Mouse (Mus musculus): ENCODE results near the gene Usp34. TPM values are rescaled to one million over a fixed set of nuclear protein-coding genes. Genes with fewer than 3 reads are reported as not detected.

Gene Usp34
- polyA plus RNA-seq (2015; fragmentation: Nextera tagmentation; extraction: Ambion mirVana), result 15.6 and 16.6 TPM in 2 replicates

DNA sequence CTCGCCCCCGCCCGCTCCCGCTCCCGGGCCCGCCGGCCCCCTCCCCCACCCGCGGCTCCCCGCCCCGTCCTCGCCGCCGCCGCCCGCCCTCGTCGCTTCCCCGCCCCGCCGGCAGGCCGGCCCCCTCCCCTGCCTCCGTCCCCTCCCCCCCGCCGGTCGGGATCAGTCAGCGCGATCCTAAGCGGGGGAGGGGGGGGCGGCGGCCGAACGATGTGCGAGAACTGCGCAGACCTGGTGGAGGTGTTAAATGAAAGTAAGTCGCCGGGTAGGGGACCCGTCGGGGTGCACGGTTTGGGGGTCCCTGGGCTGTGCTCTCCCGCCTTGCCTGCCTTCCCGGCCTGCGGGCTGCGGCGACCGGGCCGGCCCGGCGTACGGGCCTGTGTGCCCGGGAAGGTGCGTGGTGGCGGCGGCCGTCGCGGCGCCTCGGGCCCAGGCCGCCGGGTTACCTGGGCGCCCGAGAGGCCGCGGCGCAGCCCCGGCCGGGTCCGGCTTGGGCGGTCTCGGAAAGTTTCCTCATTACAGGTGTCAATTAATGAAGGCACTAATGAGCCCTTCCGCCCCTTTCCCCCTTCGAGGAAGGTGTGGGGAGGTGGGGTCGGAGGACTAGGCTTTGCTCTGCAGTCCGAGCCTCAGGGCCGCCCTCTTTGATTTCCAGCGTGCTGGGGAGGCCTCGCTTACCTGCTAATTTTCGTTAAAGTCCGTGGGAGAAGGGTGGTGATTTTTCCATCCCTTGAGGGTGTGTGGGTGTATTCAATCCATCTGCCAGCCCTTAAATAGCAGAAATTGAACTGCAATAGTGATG, at the start of gene Usp34:
Gene Usp34, plus strand, starts transcription at position 132 of the 802 bp plus-strand sequence.

DNA sequence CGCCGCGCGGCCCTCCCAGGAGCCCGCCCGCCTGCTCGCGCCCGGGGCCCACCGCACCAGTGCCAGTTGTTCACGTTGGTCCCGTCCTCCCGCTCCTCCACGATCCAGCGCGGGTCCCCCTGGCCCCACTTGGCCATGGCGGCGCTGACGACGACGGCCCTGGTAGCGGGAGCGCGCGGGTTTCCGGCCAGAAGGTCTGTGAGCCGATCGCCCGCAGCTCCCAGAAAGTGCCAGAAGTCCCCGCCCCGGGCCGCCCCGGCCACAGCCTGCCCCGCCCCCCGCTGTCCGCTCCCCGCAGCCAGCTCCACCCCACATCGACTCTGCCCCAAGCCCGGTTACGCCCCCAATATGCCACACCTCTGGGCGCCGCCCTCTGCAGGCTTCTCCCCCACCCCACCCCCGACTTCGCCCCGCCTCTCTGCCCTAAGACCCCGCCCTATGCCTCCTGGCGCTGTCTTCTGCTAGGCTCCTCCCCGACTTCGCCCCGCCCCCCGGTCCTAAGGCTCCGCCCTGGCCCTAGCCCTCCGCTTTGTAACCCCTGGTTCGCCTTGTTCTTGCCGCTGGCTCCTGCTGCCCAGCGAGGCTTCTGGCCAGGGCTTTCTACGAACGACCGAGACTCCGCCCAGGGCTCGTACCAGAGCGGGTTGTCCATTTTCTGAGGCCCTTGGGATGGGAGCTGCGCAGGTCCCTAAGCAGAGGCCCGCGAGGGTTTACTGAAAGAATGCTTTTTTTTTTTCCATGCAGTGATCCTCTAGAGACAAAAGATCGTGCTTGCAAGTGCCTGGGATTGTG, 191.2 kb downstream of the Usp34 start, which contains the start of gene Ahsa2:
Gene Ahsa2, minus strand, starts transcription at position 313 of the 792 bp plus-strand sequence.

GRCm38 (mm10) chr11:23520473-23521205, 213.9 kb downstream of the Usp34 start, which contains the start of gene 1700093K21Rik:
TSS of gene 1700093K21Rik (minus strand) at chr11:23521155.

Small RNAs within 50 kb of the gene (microRNA-seq; reads per million reads assigned to microRNA genes)
- gene Gm47279 (ENCODE audit: borderline replicate concordance, insufficient number of aligned reads), result not detected

Other genes starting within 250 kb of the Usp34 start
- gene Xpo1, start 50.9 kb upstream of the Usp34 start, polyA plus RNA-seq (2015; fragmentation: Nextera tagmentation; extraction: Ambion mirVana), result 31.0 and 31.2 TPM in 2 replicates
- 24.7 and 30.3 TPM in 2 replicates for gene Ahsa2, start 191.1 kb downstream of the Usp34 start, polyA plus RNA-seq (2015; fragmentation: Nextera tagmentation; extraction: Ambion mirVana)
- gene 1700093K21Rik, start 214.3 kb downstream of the Usp34 start, polyA plus RNA-seq (2015; fragmentation: Nextera tagmentation; extraction: Ambion mirVana), result not detected in 2 replicates